Mouse (Mus musculus): Measurements from ENCODE around the gene Ctcf.
A peak's percentile ranks its signal among the peaks of the same experiment; 100 is the strongest.
"Not testable (repeated sequence)": the region's sequence is repeated elsewhere in the genome, so short reads cannot be mapped to it uniquely, and the experiment has no call there.

Gene Ctcf

DNA sequence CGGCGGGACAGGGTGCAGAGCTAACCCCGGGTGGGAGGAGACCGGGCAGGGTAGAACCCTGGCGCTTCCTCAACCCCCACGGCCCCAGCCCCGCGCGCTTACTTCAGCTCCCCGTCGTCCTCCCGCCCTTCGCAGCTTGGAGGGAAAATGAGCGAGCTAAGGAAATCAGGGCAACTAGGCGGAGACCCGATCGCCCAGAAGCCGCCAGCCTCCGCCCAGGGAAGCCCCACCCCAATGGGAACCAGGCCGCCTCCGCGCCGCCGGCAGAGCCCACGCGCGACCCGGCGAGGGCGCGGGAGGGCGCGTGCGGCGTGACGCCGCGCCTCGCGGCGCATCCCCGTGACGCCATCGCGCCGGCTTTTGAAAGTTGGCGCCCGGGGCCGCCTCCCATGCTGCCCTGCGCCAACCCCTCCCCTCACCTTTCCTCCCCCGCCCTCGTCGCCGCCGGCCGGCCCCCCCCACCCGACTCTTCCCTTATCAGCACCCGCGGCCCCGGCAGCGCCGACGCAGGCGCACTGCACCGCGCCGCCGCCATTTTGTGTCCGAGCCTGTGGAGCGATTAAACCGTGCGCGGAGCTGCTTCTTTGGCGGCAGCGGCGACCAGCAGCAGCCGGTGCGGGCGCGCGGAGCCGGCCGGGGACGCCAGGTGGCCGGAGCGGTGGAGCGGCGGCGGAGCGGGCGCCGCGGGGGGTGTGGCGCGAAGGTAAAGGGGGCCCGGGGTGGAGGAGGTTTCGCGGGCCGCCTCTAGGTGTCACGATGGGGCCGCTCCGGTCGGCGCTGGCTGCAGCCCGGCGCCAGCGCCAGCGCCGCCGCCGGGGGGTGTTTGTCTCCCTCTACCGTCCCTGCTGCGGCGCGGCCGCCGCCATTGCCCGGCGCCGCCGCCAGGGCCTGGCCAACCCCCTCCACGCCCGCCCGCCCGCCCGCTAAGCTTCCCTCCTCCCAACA lies at the start of gene Ctcf:
Gene Ctcf (plus strand): TSS at position 551 of the 945 bp plus-strand sequence.
- peak; percentile 87 to 95 for DNase-seq

DNA sequence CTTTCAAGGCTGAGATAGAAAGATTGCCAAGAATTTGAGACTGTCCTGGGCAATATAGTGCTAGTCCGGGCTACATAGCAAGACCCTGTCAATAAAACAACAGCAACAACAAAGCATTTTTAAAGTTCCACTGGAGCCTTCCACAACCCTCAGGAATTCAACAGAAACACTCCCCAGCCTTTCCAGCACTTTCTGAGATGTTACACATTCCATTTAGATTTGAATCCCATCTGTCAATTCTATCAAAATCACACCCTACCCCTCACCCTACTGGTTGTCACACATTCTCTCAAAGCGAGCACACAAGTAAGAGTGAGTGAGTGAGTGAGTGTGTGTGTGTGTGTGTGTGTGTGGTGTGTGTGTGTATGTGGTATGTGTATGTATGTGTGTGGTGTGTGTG lies 43.9 kb upstream of the Ctcf start:
- no peak for DNase-seq

DNA sequence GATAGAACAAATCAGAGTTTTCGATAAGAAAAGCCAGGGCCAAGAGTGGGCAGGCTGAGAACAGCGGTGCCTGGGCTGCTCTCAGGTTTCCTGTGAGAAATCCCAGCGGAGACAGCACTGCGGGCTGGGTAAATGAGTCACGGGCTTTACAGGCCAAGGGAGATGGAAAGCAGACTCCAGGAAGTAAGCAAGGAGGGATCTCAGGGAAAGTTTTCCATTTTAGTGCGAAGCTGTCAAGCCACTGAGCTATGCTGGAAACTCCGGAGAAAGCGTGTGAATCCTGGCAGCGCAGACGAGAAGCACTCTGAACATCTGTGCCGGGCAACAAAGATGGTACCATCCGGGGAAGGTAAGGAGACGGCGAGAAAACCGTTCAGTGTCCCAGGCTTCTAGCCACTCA lies 42.5 kb upstream of the Ctcf start:
- DNase-seq: no peak

DNA sequence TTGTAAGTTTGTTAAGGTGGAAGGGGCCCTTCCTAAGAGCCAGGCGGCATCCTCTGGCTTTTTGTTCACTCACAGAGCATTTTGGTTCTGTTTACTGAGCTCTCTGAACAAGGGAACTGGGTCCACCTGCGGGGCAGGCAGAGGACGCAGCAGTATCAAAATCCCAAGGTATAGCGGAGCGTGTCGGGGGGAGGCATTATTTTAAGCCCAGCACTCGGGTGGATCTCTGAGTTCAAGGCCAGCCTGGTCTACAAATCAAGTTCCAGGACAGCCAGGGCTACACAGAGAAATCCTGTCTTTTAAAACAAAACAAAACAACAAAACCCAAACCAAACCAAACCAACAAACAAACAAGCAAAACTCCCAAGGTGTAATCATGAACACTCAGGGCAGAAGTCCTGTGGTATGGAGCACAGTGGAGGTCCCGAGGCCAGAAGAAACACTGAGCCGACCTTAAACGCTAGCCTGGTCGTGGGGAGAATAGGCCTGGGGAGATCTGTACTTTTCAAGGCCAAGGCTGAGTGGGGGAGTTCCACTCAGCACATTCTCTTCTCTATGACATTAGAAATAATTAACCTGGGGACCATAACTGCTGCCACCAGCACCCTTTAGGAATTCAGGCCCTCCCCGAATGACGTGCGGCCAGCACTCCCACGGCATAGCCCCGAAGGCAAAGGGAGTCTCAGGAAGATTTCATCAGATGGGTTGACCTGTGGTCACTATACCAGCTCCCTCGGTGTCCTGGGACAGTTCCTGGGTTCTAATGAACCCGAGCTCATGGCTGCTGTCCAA lies 41.7 kb upstream of the Ctcf start:
- DNase-seq: no peak

DNA sequence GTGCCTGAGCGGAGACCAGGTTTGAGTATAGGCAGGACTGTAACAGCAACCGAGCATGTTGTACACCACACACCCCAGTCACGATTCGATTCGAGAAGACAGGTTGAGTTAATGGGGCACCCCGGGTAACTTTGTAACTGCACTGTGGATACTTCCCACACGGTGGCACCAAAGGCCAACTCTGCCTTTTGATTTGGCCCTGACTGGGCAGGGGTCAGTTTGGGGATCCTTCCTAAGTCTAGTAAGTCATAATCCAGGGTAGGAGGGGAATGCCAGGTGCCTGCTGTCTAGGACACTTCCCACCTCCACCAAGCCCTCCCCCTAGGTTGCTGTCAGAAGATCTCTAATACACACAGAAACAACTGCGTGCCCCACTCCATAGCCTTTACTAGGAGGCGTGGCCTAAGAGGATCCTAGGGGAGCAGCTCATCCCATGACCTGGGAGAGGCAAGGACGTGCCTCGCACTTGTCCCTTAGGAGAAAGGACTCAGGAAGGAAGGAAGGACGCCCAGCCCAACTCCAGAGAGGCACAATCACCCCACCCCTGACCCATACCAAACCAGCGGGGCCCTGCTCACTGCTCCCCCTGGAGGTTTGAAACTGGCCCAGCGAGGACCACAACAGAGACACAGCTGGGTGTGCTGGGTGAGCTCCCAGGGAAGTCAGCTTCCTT lies 39.9 kb upstream of the Ctcf start:
- DNase-seq: peak; percentile 65 to 73

DNA sequence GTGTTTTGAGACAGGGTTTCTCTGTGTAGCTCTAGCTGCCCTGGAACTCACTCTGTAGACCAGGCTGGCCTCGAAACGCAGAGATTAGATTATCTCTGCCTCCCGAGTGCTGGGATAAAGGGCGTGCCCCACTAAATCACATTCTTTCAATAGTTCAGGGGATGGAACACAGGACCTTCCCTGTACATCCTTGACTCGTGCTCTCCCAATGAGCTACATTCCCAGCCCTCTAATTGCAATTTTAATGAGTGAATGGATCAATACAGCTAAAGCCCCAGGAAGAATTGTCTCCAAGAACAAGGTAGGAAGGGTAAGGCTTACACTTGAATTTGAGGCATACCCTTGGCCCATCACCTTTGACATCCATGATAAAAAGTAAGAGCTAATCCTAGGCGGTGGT lies 37.6 kb upstream of the Ctcf start:
- no peak for DNase-seq

DNA sequence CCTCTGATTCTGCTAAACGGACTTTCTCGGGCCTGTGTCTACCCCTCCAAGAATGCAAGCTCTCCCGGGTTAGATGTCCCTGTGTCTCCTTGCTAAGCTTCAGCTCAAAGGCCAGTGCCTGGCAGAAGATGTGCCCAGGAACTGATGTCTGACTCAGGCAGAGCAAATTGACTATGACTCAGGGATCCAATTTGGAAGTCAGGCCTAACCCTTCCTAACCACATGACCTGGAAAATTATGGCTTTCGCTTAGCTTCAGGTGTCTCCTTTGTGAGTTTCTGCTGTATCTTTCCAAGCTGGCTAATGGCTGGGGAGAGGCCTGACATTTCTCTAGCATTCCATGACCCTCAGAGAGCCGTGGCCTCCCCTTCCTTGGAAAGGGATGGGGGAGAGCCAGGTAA lies 35.1 kb upstream of the Ctcf start:
- no peak for DNase-seq

DNA sequence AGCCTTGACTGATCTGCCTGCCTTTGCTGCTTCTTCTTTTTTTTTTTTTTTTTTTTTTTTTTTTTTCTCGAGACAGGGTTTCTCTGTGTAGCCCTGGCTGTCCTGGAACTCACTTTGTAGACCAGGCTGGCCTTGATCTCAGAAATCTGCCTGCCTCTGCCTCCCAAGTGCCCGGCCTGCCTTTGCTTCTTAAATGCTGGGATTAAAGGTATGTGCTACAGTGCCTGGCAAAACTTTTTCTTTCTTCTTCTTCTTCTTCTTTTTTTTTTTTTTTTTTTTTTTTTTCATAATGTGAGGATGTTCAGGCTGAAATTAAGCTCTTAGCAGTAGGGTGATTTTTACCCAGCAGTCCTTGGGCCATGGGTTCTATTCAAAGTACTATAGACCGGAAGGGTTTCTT lies 33.8 kb upstream of the Ctcf start:
- DNase-seq: not testable (repeated sequence)

DNA sequence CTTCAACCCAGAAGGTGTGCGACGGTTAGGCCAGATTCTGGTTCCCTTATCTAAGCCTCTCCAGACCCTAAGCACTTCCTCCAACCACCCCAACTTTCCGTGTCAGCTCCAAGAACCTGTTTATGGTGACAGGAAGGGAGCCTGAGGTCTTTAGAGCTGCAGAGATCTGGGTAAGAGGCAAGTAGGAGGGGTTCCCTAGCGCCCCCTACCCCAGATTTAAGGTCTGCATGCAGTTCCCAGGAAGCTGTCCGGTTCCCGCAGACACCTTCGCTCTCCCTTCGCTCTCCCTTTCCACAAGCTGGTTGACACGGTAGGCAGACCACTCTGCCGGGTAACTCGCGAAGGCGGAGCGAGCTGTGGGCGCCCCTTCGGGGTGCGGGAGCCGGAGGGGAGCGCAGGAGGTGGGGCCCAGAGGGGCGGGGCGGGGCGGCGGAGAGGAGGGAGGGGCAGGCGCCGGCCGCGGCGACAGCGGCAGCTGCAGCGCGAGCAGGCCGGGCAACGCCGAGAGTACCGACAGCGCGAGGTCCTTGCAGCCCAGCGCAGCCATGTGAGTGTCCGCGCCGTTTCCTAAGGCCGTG lies 31.5 kb upstream of the Ctcf start, which contains the start of gene Ripor1:
Gene Ripor1 (plus strand): TSS at position 452 of the 578 bp plus-strand sequence.
- DNase-seq: peak; percentile 71 to 82

DNA sequence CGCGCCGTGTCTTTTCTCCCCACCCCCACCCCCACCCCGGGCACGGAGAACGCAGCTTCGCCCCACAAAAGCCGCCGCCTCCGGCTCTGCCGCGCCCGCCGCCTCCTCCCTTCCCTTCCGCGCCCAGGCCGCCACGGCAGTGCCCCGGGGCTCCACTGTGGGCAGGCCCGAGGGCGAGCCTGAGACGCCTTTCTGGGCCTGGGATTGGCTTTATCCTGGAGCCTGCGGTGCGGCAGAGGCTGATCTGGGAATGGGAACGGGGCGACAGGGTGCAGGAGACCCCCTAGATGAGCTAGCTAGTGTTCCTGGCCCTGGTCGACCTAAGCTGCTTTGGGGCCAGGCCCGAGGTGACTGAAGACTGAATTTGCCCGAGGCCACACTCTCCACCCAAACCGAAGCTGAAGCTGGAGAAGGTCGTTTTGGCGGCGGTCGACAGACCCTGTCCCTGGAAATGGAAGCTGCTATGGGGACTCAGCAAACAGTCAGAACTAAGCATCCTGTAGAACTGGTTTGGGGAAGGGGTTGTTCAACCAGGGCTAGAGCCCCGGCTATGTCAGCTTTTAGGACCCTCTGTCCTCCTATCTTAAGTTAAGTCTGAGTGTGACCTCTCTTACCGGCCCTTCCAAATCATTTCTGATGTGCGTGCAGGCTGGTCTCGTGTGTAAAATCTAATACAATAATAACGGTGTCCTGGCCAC lies 30.7 kb upstream of the Ctcf start:
- peak; percentile 49 to 66 for DNase-seq

DNA sequence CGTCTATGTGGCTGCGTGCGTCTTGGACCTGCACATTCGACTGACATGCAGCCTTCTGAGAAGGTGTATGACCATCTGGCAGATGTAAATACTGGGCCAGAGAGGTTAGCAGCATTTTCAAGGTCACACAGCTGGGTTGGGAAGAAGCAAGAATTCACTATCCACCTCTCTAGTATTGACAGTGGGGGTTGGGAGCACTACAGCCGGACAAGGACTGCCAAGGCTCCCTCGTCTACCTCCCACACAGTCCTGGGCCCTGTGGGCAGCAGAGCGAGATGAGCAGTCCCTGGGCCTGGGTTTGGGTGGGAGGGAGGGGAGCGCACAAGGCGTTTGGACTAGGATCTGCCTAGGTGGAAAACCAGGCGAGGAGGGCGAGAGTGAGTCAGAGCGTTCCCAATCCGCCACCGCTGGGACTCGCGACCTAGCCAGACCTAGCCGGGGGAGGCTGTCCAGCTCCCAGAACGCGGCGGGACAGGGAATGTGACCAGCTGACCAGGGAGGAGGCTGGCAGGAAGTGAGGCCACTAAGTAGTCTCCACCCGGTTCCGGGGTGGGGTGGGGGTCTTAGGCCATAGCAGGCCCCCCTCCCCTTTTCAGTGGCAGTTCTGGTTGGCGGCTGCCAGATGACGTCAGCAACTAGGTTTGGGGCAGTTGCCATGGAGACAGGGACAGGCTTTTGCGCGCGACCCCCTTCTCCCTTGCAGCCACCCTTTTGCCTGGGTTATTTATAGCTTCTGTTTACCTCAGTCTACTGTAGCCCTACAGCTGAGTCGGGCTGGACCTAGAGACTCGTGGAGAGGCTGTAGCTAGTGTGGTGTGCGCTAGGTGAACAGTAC lies 30.0 kb upstream of the Ctcf start:
- DNase-seq: peak; percentile 76 to 77

DNA sequence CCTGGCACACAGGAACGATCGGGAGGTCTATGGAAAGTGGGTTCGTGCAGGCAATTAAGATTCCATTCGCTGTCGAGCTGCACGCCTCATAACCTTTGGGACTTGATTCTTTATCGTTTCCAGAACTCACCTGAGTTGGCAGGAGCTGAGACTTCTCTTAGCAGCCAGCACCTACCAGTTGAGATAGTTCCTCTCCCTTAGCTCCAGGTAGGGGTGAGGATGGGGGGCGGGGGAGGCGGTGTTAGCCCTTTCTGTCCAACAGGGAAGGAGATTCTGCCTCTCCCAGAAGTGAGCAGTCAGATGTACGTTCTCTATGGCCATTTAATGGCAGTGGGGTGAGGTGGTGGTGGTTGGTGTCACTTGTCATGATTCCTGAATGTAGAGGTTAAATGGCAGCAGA lies 29.3 kb upstream of the Ctcf start:
- DNase-seq: no peak

DNA sequence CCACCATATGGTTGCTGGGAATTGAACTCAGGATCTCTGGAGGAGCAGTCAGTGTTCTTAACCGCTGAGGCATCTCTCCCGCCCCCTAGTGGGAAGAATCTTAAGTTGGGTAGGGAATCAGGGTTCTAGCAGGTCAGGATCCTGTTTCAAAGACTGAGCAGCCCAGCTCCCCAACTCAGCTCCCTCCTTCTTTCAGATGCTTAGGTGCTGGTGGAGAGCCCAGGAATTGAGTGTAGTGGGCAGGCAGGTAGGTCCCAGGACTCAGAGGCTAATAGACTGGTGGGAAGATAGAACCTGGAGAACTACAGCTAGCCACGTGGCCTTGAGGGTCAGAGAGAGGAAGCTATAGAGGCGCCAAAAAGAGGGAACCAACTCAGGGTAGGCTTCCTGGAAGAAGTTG lies 28.7 kb upstream of the Ctcf start:
- DNase-seq: peak; percentile 49

DNA sequence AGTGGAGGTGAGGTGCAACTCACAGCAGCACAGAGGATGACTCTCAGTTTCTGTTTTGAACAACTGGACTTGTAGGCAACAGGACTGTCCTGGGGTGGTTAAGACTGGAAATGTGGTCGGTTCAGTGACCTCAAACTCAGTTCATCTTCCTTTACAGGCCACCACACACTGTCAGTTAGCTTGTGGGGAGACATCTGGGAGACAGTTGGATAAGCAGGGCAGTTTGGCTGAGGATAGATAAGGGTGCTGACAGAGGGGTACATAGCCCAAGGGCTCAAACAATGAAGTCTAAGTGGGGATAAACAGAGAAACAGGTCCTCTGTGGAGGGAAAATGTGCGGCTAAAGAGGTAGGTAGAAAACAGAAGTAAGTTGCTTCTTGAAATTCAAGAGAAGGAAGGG lies 27.0 kb upstream of the Ctcf start:
- DNase-seq: no peak

DNA sequence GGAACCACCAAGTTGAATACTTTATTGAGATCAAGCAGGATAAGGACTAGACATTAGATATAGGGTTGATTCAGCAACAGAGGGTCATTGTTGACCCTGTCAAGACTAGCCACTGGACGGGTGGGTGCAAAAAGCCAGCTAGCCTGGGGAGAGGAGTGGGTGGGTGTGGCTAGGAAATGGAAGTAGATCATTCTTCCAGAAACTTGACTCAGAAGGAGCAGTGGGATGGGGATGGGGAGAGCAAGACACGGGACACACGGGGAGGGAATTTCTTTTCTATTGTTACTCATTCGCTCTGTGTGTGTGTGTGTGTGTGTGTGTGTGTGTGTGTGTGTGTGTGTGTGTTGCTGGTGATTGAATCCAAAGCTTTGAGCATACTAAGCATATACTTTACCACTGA lies 26.6 kb upstream of the Ctcf start:
- DNase-seq: no peak

DNA sequence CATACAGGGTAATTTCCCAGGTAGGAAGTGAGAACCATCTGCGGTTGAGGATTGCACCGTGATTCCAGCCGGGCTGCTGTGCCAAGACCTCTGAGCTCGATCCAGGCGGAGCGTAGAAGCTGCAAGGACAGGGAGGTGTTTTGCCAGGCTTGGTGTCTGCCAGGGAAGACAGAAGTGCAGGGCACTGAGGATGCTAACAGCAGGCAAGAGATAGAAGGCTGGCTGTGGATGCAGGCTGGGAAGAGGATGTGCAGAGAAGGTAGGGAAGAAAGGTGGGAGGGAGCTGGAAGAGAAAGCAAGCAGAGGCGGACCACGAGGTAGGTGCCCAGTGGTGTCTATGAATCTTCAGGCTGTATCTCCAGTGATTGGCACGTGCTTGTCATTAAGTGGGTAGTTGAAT lies 24.5 kb upstream of the Ctcf start:
- DNase-seq: no peak

DNA sequence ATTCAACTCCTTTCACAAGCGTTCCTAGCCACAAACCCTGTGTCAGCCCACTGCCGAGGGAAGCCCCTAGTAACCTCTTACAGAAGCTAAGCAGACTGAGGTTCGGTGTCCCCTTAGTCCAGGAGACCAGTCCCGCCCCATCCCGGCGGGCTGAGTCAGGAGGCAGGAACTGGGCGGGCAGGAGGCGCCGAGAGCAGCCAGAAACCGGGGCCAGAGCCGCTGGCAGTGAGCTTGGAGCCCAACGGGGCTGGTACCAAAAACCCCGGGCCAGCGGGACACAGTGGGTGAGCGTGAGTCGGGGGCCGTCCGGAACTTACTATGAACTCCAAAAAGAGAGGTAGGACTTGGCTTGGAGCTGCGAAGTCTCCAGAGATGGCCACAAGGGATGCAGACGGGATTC lies 23.3 kb upstream of the Ctcf start:
- DNase-seq: peak; percentile 53 to 62

DNA sequence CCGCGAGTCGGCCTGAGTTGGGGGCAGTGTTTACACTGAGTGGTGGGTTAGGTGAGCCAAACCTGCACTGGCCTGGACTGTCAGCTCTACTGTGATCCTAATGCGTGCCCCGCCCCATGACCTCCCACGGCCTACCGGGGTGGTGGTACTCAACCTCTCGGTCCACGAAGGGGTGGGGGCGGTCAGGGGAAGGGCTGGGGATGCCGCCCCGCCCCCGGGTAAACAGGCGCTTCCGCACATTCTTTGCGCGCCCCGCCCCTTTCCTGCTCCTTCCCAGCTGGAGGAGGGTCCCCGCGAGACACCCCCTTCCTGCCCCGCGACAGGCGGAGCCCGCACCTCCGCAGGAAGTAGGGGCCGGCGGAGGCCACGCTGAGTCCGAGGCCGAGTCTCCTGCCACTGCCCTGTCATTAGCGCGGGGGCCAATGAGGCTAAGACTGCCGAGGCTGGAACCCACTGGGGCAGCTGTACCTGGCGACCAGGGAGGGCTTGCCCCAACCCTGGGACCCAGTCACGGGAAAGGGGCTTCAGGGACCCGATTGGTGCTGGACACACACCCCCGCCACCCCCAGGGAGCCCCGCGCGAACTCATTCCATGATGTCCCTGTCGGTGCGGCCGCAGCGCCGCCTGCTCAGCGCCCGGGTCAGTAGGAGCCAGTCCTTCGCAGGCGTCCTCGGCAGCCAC lies 22.4 kb upstream of the Ctcf start:
- DNase-seq: no peak

DNA sequence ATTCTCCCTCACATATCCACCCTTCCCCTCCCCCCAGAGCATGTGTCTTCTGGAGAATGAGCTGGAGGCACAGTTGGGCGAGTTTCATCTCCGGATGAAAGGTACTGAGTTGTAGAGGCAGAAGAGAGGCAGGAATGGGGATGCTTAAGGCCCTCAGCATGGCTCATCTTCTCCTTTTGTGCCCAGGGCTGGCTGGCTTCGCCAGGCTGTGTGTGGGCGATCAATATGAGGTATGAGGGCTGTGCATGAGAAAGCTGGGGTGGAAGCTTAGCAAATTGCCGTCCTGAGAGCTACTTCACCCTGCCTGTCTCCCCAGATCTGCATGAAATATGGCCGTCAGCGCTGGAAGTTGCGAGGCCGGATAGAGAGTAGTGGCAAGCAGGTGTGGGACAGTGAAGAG lies 20.4 kb upstream of the Ctcf start:
- no peak for DNase-seq

DNA sequence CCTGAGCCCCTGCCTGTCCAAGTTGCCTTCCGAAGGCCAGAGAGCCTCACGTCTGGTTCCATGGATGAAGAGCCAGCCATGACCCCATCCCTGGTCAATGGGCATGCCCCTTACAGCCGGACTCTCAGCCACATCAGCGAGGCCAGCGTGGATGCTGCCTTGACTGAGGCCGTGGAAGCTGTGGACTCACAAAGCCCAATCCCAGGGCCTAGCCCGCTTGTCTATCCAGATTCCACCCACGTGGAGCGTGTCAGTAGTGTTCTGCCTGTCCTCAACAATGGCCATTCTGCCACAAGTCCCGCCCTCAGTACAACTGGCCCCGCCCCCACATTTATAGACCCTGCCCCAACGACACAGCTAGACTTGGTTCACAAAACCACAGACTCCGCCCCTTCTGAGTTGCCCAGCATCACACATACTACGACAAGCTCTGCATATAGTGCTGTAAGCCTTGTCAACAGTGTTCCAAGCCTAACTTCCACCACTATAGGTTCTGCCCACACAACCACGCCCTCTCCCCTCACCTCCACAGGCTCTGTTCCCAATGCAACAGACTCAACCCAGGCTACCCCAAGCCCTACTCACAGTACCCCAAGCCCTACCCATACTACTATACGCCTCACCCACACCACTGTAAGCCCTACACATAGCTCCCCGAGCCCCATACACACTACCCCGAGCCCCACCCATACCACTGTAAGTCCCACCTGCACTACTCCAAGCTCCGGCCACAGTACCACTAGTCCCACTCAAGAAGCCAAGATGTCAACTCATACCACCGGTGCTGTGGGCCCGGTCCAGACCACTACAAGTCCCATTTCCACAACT lies 18.7 kb upstream of the Ctcf start:
- DNase-seq: no peak
